Mouse (Mus musculus) lung, adult 2 months (tissue): ENCODE measurements around the gene Col4a3.

Experiments used
- CTCF ChIP-seq: fragments of 200-500 bp; IDR thresholded peaks from 2 replicates; pipeline ENCODE4 v1.5.1; 2011; ENCODE audit warnings: mild to moderate bottlenecking, low read length, control low read depth; ENCODE audit not compliant: insufficient read depth
- POLR2A ChIP-seq: fragments of 200-500 bp; IDR thresholded peaks from 2 replicates; pipeline ENCODE4 v1.6.1; 2011; ENCODE audit warnings: low read depth, mild to moderate bottlenecking, control low read depth, low read length, borderline replicate concordance; ENCODE audit errors: extremely low read depth

- TF ChIP-seq CTCF (no peak), POLR2A (no peak)
Observed at GRCm38 (mm10) chr1:82636321-82636720, 49.6 kb downstream of the Col4a3 start.
